Mouse (Mus musculus) left cerebral cortex, adult 2 months (tissue): ENCODE data around the gene Plod1. TPM values are rescaled to one million over a fixed set of nuclear protein-coding genes. Genes with fewer than 3 reads are reported as not detected.

Experiments used
- DNase-seq, 2 experiments: peaks; one replicate each; pipeline ENCODE4 v3.0.0; 2021 to 2022; ENCODE audit warnings: low spot score in 2 of 2, mixed read lengths in 1 of 2; ENCODE audit errors: extremely low spot score in 1 of 2
- H3K27ac ChIP-seq: fragments of 200-600 bp; 2 replicates; pipeline ENCODE4 v1.8.1; 2022
- H3K4me3 ChIP-seq: fragments of 200-600 bp; 2 replicates; pipeline ENCODE4 v1.8.1; 2022
- CTCF ChIP-seq: fragments of 200-600 bp; IDR thresholded peaks from 2 replicates; pipeline ENCODE4 v1.8.1; 2022; ENCODE audit warnings: antibody characterized with exemption, mild to moderate bottlenecking, moderate library complexity
- intact Hi-C: fragments of 180-260 bp; cut with DNase I; formaldehyde crosslinking; loops from one replicate; pipeline ENCODE4 v1.15.1; 2025
- total RNA-seq, 2 experiments: library from RNA; stranded (reverse); gene quantifications; 2 replicates each; pipeline ENCODE4 v1.2.3; 2021

Plod1 gene
- total RNA-seq, 2 experiments from 2014 or later, result 14.2 to 14.4 TPM

DNA sequence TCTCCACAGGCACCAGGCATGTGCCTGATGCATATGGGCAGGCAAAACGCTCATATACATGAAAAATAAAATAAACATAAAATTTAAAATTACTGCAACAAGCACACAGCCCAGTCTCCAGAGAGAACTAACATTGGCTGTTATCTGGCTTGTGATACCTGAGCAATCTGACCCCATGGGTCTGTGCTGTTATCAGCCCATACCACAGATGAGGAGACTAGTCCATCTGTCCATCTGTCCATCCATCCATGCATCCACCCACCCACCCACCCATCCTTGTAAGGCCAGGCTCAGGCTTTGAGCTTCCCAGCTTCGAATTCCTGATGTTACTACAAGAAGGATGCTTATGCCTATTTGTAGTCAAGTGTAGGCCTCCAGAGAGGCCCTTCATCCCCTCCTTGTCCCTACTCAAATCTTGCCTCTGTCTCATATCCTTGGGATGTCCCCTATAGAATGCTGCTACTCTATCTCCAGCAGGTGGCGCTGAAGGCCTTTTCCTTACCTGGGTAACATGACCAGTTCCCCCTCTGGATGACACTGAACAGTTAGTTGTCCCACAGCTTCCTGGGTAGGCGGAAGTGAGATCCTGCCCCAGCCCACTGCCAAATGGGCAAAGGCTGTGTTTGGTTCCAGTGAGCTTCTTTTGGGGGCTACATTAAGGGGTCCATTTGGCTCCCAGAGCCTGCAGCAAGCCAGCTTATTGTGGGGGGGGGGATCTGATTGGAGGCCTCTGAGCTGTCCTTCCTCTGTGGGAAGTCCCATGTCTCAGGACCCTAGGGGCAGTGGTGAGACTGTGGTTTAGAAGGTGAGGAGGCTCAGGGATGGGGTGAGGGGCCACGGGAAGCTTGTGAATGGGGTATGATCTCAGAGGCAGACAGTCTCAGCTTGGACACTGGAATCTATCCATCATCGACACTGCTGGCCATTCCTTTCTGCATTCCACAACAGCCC is 23.6 kb upstream of the Plod1 start:
- intact Hi-C loops, result loop anchor here (2.0 kb wide), 1 partner anchor 49 kb away; no protein-coding TSS in a partner anchor
- TF ChIP-seq CTCF, result peak; percentile 69
- DNase-seq, result peak; percentile 37 to 61
- H3K27ac ChIP-seq, result no peak overlapping the region
- H3K4me3 ChIP-seq, result no peak overlapping the region

DNA sequence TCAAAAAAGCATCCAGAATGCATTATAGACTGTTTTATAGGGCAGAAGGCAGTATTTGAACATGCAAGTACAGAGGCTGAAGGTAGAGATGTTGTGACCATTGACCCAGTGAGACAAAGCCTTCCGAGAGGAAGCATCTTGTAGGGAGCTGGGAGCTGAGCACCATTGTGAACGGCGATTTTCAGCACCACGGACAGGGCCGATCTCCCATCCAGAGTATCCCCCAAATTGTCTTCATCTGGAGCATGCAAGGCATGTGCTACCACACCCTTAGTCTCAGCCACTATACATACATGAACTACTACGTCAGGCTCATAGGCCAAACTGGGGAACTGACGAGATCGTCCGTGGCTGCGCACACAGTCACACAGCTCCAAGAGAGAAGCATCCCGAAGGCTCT is 20.6 kb upstream of the Plod1 start:
- Histone ChIP-seq H3K4me3 (no peak overlapping the region), H3K27ac (no peak overlapping the region)
- intact Hi-C loops, result no loop called here
- no peak for DNase-seq
- TF ChIP-seq CTCF, result no peak

DNA sequence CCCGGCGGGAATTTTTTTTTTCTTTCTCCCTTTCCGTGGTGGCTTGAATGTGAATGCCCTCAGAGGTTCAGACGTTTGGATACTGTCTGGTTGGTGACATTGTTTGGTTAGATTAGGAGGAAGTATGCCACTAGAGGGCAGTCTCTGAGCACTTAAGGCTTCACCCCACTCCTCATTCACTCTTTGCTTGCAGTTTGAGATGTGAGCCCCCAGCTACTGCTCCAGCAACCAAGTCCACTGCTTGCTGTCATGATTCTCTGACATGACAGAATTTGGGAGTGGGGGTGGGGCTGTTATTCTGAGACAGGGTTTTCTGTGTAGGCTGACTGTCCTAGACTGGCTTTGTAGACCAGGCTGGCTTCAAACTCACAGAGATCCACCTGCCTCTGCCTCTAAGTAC is 17.0 kb upstream of the Plod1 start:
- DNase-seq, result no peak
- peak; percentile 67 for TF ChIP-seq CTCF
- intact Hi-C loops, result no loop called here
- no peak overlapping the region for H3K27ac ChIP-seq
- H3K4me3 ChIP-seq, result no peak overlapping the region

DNA sequence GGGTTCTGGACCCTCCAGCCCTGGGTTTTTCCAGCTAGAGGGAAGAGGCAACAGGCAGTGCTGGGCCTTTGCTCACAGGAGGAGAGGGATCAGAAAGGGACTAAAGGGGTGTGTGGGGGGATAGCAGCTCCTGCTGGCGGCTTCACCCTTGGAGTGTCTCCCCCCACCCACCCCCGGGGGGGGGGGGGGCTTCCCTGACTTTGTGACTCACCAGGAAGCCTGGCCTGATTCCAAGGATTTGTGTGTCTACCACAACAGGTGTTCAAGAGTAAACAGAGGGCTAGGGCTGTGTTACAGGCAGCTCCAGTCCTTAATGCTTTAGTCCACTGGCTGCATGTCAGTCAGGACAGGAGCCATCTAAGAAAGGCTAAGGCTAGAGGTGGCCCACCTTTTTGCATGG is 10.9 kb upstream of the Plod1 start:
- H3K27ac ChIP-seq, result no peak overlapping the region
- intact Hi-C loops, result no loop called here
- TF ChIP-seq CTCF, result no peak
- no peak for DNase-seq
- H3K4me3 ChIP-seq, result no peak overlapping the region

DNA sequence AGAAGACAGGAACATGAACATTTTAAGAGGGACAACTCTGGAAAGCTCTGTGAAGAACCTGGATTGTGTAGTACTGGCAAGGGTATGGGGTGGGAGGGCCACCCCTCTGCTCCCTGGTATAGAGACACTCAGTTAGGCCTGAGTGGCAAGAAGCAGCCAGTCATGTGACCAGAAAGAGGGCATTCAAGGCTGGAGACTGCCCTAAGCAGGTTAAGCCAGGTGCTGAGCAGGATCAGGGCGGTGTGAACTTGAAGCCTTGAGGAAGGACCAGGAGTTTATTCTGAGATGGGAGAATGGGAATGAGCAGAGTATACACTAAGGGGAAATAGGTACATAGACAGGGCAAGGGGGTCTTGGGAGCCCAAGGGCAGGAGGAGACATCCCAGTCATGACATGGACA is 6.4 kb upstream of the Plod1 start:
- peak overlapping the region; percentile 1; the same call in 1 of the 2 replicates for H3K4me3 ChIP-seq
- H3K27ac ChIP-seq, result no peak overlapping the region
- intact Hi-C loops, result no loop called here
- TF ChIP-seq CTCF, result no peak
- DNase-seq, result no peak

DNA sequence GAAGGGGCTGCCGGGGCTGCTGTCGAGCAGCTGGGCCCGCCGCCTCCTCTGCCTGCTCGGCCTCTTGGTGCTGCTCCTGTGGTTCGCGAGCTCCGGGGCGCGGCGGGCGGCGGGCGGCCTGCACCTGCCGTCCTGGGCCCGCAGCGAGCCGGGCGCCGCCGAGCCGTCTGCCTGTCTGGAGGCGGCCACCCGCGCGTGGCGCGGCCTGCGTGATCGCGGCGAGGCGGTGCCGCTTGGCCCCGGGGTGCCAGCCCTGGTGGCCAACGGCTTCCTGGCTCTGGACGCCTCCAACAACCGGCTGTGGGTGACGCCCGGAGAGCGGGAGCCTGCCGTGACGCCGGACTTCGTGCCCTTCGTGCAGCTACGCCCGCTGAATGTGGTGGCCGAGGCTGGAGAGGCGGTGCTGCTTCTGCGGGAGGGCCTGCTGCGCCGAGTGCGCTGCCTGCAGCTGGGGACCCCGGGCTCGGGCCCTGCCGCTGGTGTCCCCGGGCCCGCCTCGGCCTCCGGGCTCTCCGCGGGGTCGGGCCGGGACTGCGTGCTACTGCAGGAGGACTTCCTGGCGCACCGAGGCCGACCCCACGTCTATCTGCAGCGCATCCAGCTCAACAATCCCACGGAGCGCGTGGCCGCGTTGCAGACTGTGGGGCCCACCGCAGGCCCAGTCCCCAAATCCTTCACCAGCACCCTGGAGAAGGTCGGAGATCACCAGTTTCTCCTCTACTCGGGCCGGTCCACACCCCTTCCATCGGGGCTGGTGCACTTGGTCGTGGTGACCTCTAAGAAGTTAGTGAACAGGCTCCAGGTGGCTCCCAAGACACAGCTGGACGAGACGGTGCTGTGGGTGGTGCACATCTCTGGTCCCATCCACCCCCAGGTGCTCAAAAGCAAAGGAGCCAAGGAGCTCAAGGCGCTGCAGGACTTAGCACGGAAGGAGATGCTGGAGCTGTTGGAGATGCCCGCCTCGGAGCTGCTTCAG is 4.8 kb upstream of the Plod1 start:
- peak overlapping the region; percentile 90 for H3K4me3 ChIP-seq
- DNase-seq, result peak in 1 of 2 experiments; percentile 46
- no peak for TF ChIP-seq CTCF
- peak overlapping the region; percentile 40; the same call in 1 of the 2 replicates for H3K27ac ChIP-seq
- intact Hi-C loops, result loop anchor here (2.0 kb wide), 1 partner anchor 37 kb away; the partner anchor contains the start of gene Mfn2

DNA sequence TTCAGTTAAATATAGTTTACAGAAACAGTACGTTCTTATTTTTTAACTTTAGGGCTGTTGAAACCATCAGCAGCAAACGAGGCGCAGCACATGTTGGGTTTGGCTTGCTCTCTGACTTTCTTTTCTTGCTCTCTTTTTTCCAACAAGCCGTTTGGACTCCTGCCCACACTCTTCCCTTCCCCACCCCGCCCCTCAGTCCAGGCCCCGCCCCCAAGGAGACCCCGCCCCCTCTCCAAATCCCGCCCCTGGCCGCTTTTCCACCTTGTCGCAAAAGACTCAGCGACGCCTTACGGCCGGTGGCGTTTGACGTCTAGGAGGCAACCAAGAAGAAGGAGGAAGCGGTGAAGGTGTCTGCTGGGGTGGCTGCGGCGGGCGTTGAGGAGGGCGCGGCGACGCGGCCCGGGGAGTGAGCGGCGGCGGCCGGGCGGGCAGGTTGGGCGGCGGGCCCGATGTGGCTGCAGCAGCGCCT is 4.0 kb upstream of the Plod1 start, which contains the start of gene 2510039O18Rik:
2510039O18Rik (plus strand) TSS at position 320 of the 469 bp plus-strand sequence.
- peak within 1 kb of the TSS; percentile 90 for H3K4me3 ChIP-seq
- intact Hi-C loops, result loop anchor here (1.0 to 2.0 kb wide), 2 partner anchors 36 to 99 kb away; partner anchors contain the start of genes Mfn2 and Mthfr
- peak within 1 kb of the TSS; percentile 77 for H3K27ac ChIP-seq
- peak; percentile 81 to 86 for DNase-seq
- TF ChIP-seq CTCF, result no peak

DNA sequence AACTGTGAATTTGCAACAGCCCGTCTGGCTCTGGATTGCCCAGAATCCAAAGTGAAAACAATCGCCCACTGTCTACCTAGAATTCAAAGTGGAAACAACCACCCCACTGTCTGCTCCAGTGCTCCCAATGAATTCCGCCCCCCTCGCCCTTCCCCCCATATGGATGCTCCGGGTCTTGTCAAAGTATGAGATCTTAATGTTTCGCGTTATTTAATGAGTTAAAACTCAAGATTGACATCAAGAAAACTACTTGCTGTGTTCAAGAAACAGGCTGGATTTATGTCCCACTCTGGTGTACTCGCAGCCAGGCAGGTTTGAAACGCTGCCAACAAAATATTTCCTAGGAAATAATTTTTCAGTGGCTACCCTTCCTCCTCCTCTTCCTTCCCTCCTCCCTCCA is 3.5 kb upstream of the Plod1 start:
- DNase-seq, result no peak
- Histone ChIP-seq H3K27ac (peak overlapping the region; percentile 77), H3K4me3 (peak overlapping the region; percentile 20)
- TF ChIP-seq CTCF, result no peak
- intact Hi-C loops, result loop anchor here (1.0 to 2.0 kb wide), 2 partner anchors 35 to 99 kb away; partner anchors contain the start of genes Mfn2 and Mthfr

DNA sequence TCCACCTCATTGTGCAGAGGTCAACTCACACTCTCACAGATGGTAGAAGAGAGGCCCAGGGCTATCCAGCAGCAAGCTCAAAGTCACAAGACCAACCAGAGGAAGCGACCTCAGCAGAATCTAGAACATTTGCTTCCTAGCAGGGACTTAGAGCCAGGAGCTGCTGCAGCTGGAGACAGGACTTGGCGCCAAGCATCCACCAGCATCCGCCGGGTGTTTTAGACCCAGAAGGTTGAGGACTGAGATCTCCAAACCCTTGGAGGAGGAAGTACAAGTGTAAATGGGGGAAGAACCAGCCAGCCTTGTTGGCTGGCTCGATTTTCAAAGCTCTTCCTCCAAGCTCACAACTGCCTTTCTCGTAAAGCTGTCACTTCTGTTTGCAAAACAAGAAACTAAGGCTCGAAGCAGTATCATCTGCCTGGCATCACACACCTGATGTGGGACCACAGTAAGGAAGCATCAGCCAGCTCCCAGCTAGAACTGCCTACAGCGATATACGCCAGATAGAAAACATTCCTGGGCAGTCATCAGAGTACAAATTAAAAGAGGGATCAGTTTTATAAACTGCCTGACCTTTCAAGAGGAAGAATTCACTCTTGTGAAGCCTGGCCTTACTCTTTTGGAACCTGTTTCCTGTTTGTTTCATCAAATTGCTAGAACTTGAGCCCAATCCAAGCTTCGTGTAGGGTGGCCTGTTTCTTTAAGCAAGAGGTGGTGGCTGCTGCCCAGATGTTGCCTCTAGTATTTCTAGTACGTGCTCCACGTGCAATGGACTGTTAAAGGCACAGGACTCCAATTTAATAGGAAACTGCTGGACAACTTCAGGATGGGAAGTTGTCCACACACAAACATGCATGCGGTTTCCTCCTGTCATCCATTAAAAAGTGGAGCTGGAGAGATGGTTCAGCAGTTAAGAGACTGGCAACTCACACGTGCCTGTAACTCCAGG is 1.9 kb upstream of the Plod1 start:
- intact Hi-C loops, result loop anchor here (1.0 kb wide), 1 partner anchor 17 kb away; no protein-coding TSS in a partner anchor
- Histone ChIP-seq H3K27ac (peak overlapping the region; percentile 33), H3K4me3 (no peak overlapping the region)
- TF ChIP-seq CTCF, result no peak
- DNase-seq, result no peak

DNA sequence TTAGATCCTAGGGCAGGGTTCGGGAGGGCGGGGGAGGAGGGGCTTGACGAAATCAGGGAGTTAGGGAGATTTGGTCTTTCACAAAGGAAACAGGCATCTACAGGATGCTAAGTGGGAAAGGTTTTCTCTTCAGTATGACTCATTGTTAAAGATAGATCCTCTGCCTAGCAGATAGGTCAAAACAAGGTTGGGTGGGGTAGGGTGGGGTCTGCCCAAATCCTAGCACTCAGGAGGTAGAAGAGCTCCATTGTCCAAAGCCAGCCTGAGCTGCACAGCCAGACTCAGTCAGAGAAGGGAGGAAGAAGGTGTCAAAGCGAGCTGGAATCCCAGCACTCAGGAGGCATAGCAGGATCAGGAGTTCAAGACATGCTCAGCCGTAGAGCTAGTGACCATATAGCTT is 919 bp upstream of the Plod1 start:
- no peak overlapping the region for H3K4me3 ChIP-seq
- DNase-seq, result no peak
- intact Hi-C loops, result no loop called here
- no peak for TF ChIP-seq CTCF
- H3K27ac ChIP-seq, result no peak overlapping the region
